Mouse (Mus musculus): Measurements from ENCODE around the gene Socs7.

GRCm38 (mm10) chr11:97422507-97422906, 60.2 kb downstream of the Socs7 start:
- TF ChIP-seq EP300 (IDR thresholded peaks at IDR 0.05; ENCODE audit: insufficient read depth, low read depth, low read length) (no peak), POLR2A (IDR thresholded peaks at IDR 0.05; ENCODE audit: insufficient read depth, low read length) (no peak)
